Mouse (Mus musculus): ENCODE results near the gene Vmn1r107. TPM values are rescaled to one million over a fixed set of nuclear protein-coding genes. Genes with fewer than 3 reads are reported as not detected.
"Not testable (repeated sequence)": the region's sequence is repeated elsewhere in the genome, so short reads cannot be mapped to it uniquely, and the experiment has no call there.

The Vmn1r107 gene
- not detected in 2 replicates for total RNA-seq (2012; rRNA removed)
- not detected in 2 replicates for total RNA-seq (2014; rRNA removed)
- polyA plus RNA-seq (2012; ENCODE audit: insufficient read length, low read depth): not detected in 2 replicates

DNA sequence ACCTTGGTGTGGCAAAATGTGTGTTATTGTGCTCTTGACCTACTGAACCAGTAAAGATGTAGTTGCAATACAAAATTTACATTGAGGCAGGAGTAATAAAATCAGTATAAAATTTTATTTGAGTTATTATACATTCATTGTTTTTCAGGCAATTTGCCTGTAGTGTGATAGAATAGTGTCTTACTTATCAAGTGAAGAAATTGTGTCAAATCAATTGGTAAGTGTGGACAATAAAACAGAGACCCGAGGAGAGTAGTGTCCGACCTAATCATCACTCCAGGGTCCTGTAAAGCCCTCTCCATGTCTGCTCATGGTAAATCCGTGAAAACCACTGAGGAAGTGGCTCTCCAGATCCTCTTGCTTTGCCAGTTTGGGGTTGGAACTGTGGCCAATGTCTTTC is at the start of gene Vmn1r107:
Gene Vmn1r107, plus strand, starts transcription at position 301 of the 400 bp plus-strand sequence.
- in situ Hi-C loops (cut with MboI; ENCODE audit: low pct_ligation_motif_present, low pct_unique_long_range_greater_than_20kb, low sequenced_read_pairs); H3K9me3 ChIP-seq (replicated peaks; ENCODE audit: low read length); H3K79me2 ChIP-seq (replicated peaks; ENCODE audit: control insufficient read depth, extremely low read depth, insufficient read depth, poor library complexity, severe bottlenecking); H3K27ac ChIP-seq (ENCODE audit: insufficient read depth, low read depth); H3K27me3 ChIP-seq (replicated peaks); dilution Hi-C loops (cut with MboI; ENCODE audit: extremely low pct_ligation_motif_present, extremely low pct_unique_long_range_greater_than_20kb, low sequenced_read_pairs); H3K4me3 ChIP-seq (replicated peaks in 1 of 3; ENCODE audit: low read depth in 2 of 3, low read length in 2 of 3, poor library complexity in 1 of 3); H3K4me2 ChIP-seq (ENCODE audit: insufficient read depth, low read depth, poor library complexity, severe bottlenecking); DNase-seq (ENCODE audit: extremely low read depth); H3K9ac ChIP-seq (ENCODE audit: insufficient read depth, low read depth); H3K36me3 ChIP-seq (replicated peaks in 1 of 2; ENCODE audit: control insufficient read depth in 1 of 2, insufficient read depth in 1 of 2, low read length in 1 of 2); H3K4me1 ChIP-seq (ENCODE audit: control insufficient read depth in 1 of 2, insufficient read depth in 2 of 2): not testable (repeated sequence)

DNA sequence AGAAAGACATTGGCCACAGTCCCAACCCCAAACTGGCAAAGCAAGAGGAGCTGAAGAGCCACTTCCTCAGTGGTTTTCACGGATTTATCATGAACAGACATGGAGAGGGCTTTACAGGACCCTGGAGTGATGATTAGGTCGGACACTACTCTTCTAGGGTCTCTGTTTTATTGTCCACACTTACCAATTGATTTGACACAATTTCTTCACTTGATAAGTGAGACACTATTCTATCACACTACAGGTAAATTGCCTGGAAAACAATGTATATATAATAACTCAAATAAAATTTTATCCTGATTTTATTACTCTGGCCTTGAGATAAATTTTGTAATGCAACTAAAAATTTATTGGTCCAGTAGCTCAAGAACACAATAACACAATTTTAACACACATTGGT is 34.4 kb downstream of the Vmn1r107 start, which contains the start of gene Vmn1r111:
Gene Vmn1r111, minus strand, starts transcription at position 101 of the 400 bp plus-strand sequence.
- in situ Hi-C loops (cut with MboI; ENCODE audit: low pct_ligation_motif_present, low pct_unique_long_range_greater_than_20kb, low sequenced_read_pairs); H3K79me2 ChIP-seq (replicated peaks; ENCODE audit: control insufficient read depth, extremely low read depth, insufficient read depth, poor library complexity, severe bottlenecking): not testable (repeated sequence)

More for the DNA sequence above, 34.4 kb downstream of the Vmn1r107 start, which contains the start of gene Vmn1r111:
- H3K9ac ChIP-seq (ENCODE audit: insufficient read depth, low read depth); H3K27me3 ChIP-seq (replicated peaks); H3K9me3 ChIP-seq (replicated peaks; ENCODE audit: low read length); H3K4me1 ChIP-seq (ENCODE audit: control insufficient read depth in 1 of 2, insufficient read depth in 2 of 2); H3K27ac ChIP-seq (ENCODE audit: insufficient read depth, low read depth); H3K36me3 ChIP-seq (replicated peaks in 1 of 2; ENCODE audit: control insufficient read depth in 1 of 2, insufficient read depth in 1 of 2, low read length in 1 of 2); dilution Hi-C loops (cut with MboI; ENCODE audit: extremely low pct_ligation_motif_present, extremely low pct_unique_long_range_greater_than_20kb, low sequenced_read_pairs); H3K4me2 ChIP-seq (ENCODE audit: insufficient read depth, low read depth, poor library complexity, severe bottlenecking); DNase-seq (ENCODE audit: extremely low read depth); H3K4me3 ChIP-seq (replicated peaks in 1 of 3; ENCODE audit: low read depth in 2 of 3, low read length in 2 of 3, poor library complexity in 1 of 3): not testable (repeated sequence)

Other genes with a start within 250 kb of the Vmn1r107 start
- gene Vmn1r101, start 226.3 kb upstream of the Vmn1r107 start, total RNA-seq (2012; rRNA removed): not detected in 2 replicates
- gene Vmn1r101, start 226.3 kb upstream of the Vmn1r107 start, total RNA-seq (2014; rRNA removed): not detected in 2 replicates
- gene Vmn1r101, start 226.3 kb upstream of the Vmn1r107 start, polyA plus RNA-seq (2012; ENCODE audit: insufficient read length, low read depth): not detected in 2 replicates
- not detected in 2 replicates for gene Gm10670, start 194.0 kb upstream of the Vmn1r107 start, total RNA-seq (2012; rRNA removed)
- not detected in 2 replicates for gene Gm10670, start 194.0 kb upstream of the Vmn1r107 start, total RNA-seq (2014; rRNA removed)
- not detected in 2 replicates for gene Gm10670, start 194.0 kb upstream of the Vmn1r107 start, polyA plus RNA-seq (2012; ENCODE audit: insufficient read length, low read depth)
- gene Vmn1r103, start 158.4 kb upstream of the Vmn1r107 start, total RNA-seq (2012; rRNA removed): not detected in 2 replicates
- gene Vmn1r103, start 158.4 kb upstream of the Vmn1r107 start, total RNA-seq (2014; rRNA removed): not detected in 2 replicates
- not detected in 2 replicates for gene Vmn1r103, start 158.4 kb upstream of the Vmn1r107 start, polyA plus RNA-seq (2012; ENCODE audit: insufficient read length, low read depth)
- gene Vmn1r104, start 135.1 kb upstream of the Vmn1r107 start, total RNA-seq (2012; rRNA removed): not detected in 2 replicates
- gene Vmn1r104, start 135.1 kb upstream of the Vmn1r107 start, total RNA-seq (2014; rRNA removed): not detected in 2 replicates
- not detected in 2 replicates for gene Vmn1r104, start 135.1 kb upstream of the Vmn1r107 start, polyA plus RNA-seq (2012; ENCODE audit: insufficient read length, low read depth)
- gene Gm5726, start 123.2 kb upstream of the Vmn1r107 start, total RNA-seq (2012; rRNA removed): not detected in 2 replicates
- gene Gm5726, start 123.2 kb upstream of the Vmn1r107 start, total RNA-seq (2014; rRNA removed): not detected in 2 replicates
- gene Gm5726, start 123.2 kb upstream of the Vmn1r107 start, polyA plus RNA-seq (2012; ENCODE audit: insufficient read length, low read depth): not detected in 2 replicates
- not detected in 2 replicates for gene Gm4141, start 92.7 kb upstream of the Vmn1r107 start, total RNA-seq (2012; rRNA removed)
- not detected in 2 replicates for gene Gm4141, start 92.7 kb upstream of the Vmn1r107 start, total RNA-seq (2014; rRNA removed)
- not detected in 2 replicates for gene Gm4141, start 92.7 kb upstream of the Vmn1r107 start, polyA plus RNA-seq (2012; ENCODE audit: insufficient read length, low read depth)
- gene Gm4513, start 69.9 kb upstream of the Vmn1r107 start, total RNA-seq (2012; rRNA removed): not detected in 2 replicates
- gene Gm4513, start 69.9 kb upstream of the Vmn1r107 start, total RNA-seq (2014; rRNA removed): not detected in 2 replicates
- not detected in 2 replicates for gene Gm4513, start 69.9 kb upstream of the Vmn1r107 start, polyA plus RNA-seq (2012; ENCODE audit: insufficient read length, low read depth)
- not detected in 2 replicates for gene Vmn1r111, start 34.3 kb downstream of the Vmn1r107 start, total RNA-seq (2012; rRNA removed)
- not detected in 2 replicates for gene Vmn1r111, start 34.3 kb downstream of the Vmn1r107 start, total RNA-seq (2014; rRNA removed)
- gene Vmn1r111, start 34.3 kb downstream of the Vmn1r107 start, polyA plus RNA-seq (2012; ENCODE audit: insufficient read length, low read depth): not detected in 2 replicates
- gene Gm10668, start 61.7 kb downstream of the Vmn1r107 start, total RNA-seq (2012; rRNA removed): not detected in 2 replicates
- not detected in 2 replicates for gene Gm10668, start 61.7 kb downstream of the Vmn1r107 start, total RNA-seq (2014; rRNA removed)
- gene Gm10668, start 61.7 kb downstream of the Vmn1r107 start, polyA plus RNA-seq (2012; ENCODE audit: insufficient read length, low read depth): not detected in 2 replicates
- gene Vmn1r112, start 102.3 kb downstream of the Vmn1r107 start, total RNA-seq (2012; rRNA removed): not detected in 2 replicates
- gene Vmn1r112, start 102.3 kb downstream of the Vmn1r107 start, total RNA-seq (2014; rRNA removed): not detected in 2 replicates
- not detected in 2 replicates for gene Vmn1r112, start 102.3 kb downstream of the Vmn1r107 start, polyA plus RNA-seq (2012; ENCODE audit: insufficient read length, low read depth)
- not detected in 2 replicates for gene Vmn1r113, start 118.4 kb downstream of the Vmn1r107 start, total RNA-seq (2012; rRNA removed)
- gene Vmn1r113, start 118.4 kb downstream of the Vmn1r107 start, total RNA-seq (2014; rRNA removed): not detected in 2 replicates
- not detected in 2 replicates for gene Vmn1r113, start 118.4 kb downstream of the Vmn1r107 start, polyA plus RNA-seq (2012; ENCODE audit: insufficient read length, low read depth)
- gene Vmn1r114, start 143.3 kb downstream of the Vmn1r107 start, total RNA-seq (2012; rRNA removed): not detected in 2 replicates
- not detected in 2 replicates for gene Vmn1r114, start 143.3 kb downstream of the Vmn1r107 start, total RNA-seq (2014; rRNA removed)
- not detected in 2 replicates for gene Vmn1r114, start 143.3 kb downstream of the Vmn1r107 start, polyA plus RNA-seq (2012; ENCODE audit: insufficient read length, low read depth)
- not detected in 2 replicates for gene Vmn1r115, start 176.1 kb downstream of the Vmn1r107 start, total RNA-seq (2012; rRNA removed)
- not detected in 2 replicates for gene Vmn1r115, start 176.1 kb downstream of the Vmn1r107 start, total RNA-seq (2014; rRNA removed)
- not detected in 2 replicates for gene Vmn1r115, start 176.1 kb downstream of the Vmn1r107 start, polyA plus RNA-seq (2012; ENCODE audit: insufficient read length, low read depth)
- gene Vmn1r116, start 203.3 kb downstream of the Vmn1r107 start, total RNA-seq (2012; rRNA removed): not detected in 2 replicates
- gene Vmn1r116, start 203.3 kb downstream of the Vmn1r107 start, total RNA-seq (2014; rRNA removed): not detected in 2 replicates
- gene Vmn1r116, start 203.3 kb downstream of the Vmn1r107 start, polyA plus RNA-seq (2012; ENCODE audit: insufficient read length, low read depth): not detected in 2 replicates
- gene Vmn1r117, start 215.2 kb downstream of the Vmn1r107 start, total RNA-seq (2012; rRNA removed): not detected in 2 replicates
- gene Vmn1r117, start 215.2 kb downstream of the Vmn1r107 start, total RNA-seq (2014; rRNA removed): not detected in 2 replicates
- gene Vmn1r117, start 215.2 kb downstream of the Vmn1r107 start, polyA plus RNA-seq (2012; ENCODE audit: insufficient read length, low read depth): not detected in 2 replicates
- not detected in 2 replicates for gene Vmn1r118, start 243.4 kb downstream of the Vmn1r107 start, total RNA-seq (2012; rRNA removed)
- gene Vmn1r118, start 243.4 kb downstream of the Vmn1r107 start, total RNA-seq (2014; rRNA removed): not detected in 2 replicates
- gene Vmn1r118, start 243.4 kb downstream of the Vmn1r107 start, polyA plus RNA-seq (2012; ENCODE audit: insufficient read length, low read depth): not detected in 2 replicates

Measured in CH12.LX (cell line).